Mouse (Mus musculus) midbrain, embryonic 14.5 days (tissue): ENCODE data around the gene Ifnk. TPM values are rescaled to one million over a fixed set of nuclear protein-coding genes. Genes with fewer than 3 reads are reported as not detected.

Experiments used
- ATAC-seq: fragments of 200-750 bp; cut with Nextera tagmentation; 2 replicates; pipeline ENCODE4 v1.8.0; 2017; ENCODE audit warnings: moderate number of reproducible peaks, moderate library complexity; ENCODE audit not compliant: low FRiP score, low TSS enrichment
- DNase-seq: peaks from one replicate; pipeline ENCODE4 v3.0.0-alpha.2; 2015
- H3K27ac ChIP-seq: fragments of 300-500 bp; sonication (generic); replicated peaks from 2 replicates; pipeline ENCODE4 v1.5.1; 2014; ENCODE audit warnings: mild to moderate bottlenecking, low read depth, low read length, moderate library complexity
- H3K27me3 ChIP-seq: fragments of 300-500 bp; sonication (generic); 2 replicates; pipeline ENCODE4 v1.6.1; 2014; ENCODE audit warnings: low read length, control low read depth, mixed read lengths; ENCODE audit not compliant: control insufficient read depth, insufficient read depth
- H3K36me3 ChIP-seq: fragments of 300-500 bp; sonication (generic); 2 replicates; pipeline ENCODE4 v1.6.1; 2014; ENCODE audit warnings: low read length, control low read depth; ENCODE audit not compliant: control insufficient read depth, insufficient read depth
- H3K4me1 ChIP-seq: fragments of 300-500 bp; sonication (generic); 2 replicates; pipeline ENCODE4 v1.6.1; 2014; ENCODE audit warnings: mild to moderate bottlenecking, antibody characterized with exemption, low read length, control low read depth; ENCODE audit not compliant: control insufficient read depth, insufficient read depth
- H3K4me2 ChIP-seq: fragments of 300-500 bp; sonication (generic); 2 replicates; pipeline ENCODE4 v1.6.1; 2014; ENCODE audit warnings: mild to moderate bottlenecking, low read length, moderate library complexity
- H3K4me3 ChIP-seq: fragments of 300-500 bp; sonication (generic); replicated peaks from 2 replicates; pipeline ENCODE4 v1.5.1; 2014; ENCODE audit warnings: low read depth, low read length
- H3K9ac ChIP-seq: fragments of 300-500 bp; sonication (generic); replicated peaks from 2 replicates; pipeline ENCODE4 v1.6.1; 2014; ENCODE audit warnings: mild to moderate bottlenecking, low read length, moderate library complexity
- H3K9me3 ChIP-seq: fragments of 300-500 bp; sonication (generic); 2 replicates; pipeline ENCODE4 v1.6.1; 2016; ENCODE audit warnings: low read length, control low read depth, mixed read lengths; ENCODE audit not compliant: control insufficient read depth
- WGBS: fragments of 180-500 bp; shearing (Covaris S2); extraction: QIAGEN DNeasy Blood & Tissue Kit; methylation state at CpG from one replicate; pipeline ENCODE4 v1.1.7; 2014; 5-methylcytosine and 5-hydroxymethylcytosine counted together
- polyA plus RNA-seq: library from polyadenylated mRNA; unstranded; fragments of >200 nt; fragmentation: Nextera tagmentation; extraction: Ambion mirVana; gene quantifications from 2 replicates; pipeline ENCODE4 v1.2.1, GENCODE M21; 2014

The Ifnk gene
- polyA plus RNA-seq, 1 experiment from 2014 or later = not detected

DNA sequence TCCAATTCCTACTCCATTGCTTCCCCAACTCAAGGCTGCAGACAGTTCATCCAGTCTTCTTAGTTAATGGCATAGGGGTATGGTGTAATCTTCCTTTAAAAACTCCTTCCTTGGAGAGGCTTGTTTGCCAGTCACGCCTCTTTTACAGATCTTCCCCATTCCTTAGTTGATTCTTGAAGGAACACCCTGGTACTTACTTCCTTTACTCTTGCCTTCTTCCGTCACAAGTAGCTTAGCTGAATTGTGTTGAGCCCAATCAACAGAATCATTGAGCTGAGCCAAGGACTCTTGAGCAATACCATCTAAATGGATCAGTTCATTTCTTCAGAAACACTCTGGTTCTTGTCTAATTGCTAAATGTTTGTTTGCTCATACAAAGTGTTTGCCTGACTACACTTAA is 13.4 kb downstream of the Ifnk start:
- WGBS = 85% methylated on average over 2 of the region's 2 CpGs
- no peak for ATAC-seq
- Histone ChIP-seq H3K27ac (no peak overlapping the region), H3K4me1 (0 out of 2 replicates have a peak, but pooled peaks cover 3% of the 10 kb centered on the region), H3K9me3 (no peaks in the 10 kb centered on the region), H3K36me3 (no peaks in the 10 kb centered on the region), H3K27me3 (no peaks in the 10 kb centered on the region), H3K9ac (no peak overlapping the region), H3K4me3 (no peak overlapping the region), H3K4me2 (no peak overlapping the region)
- no peak for DNase-seq

DNA sequence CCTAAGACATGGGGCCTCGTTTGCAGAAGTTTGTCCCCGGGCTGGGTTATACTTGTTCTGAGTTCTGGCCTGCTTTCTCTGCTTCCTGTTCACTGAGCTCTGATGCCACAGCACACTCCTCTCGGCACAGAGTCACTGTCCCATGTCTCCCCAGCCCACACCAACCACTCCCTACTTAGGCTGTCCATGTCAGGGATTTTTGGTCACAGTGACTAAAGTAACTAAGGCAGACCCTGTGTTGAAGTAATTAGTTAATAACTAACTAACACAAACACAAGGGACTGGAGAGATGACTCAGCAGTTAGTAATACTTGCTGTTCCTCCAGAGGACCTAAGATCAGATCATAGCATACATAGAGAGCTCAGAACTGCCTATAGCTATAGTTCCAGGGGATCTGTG is 14.1 kb downstream of the Ifnk start:
- DNase-seq (no peak), ATAC-seq (no peak)
- 0 out of 2 replicates have a peak, but pooled peaks cover 3% of the 10 kb centered on the region for H3K4me1 ChIP-seq
- no peak overlapping the region for H3K4me3 ChIP-seq
- no peak overlapping the region for H3K27ac ChIP-seq
- no peaks in the 10 kb centered on the region for H3K9me3 ChIP-seq
- no peak overlapping the region for H3K9ac ChIP-seq
- H3K4me2 ChIP-seq = no peak overlapping the region
- H3K36me3 ChIP-seq = no peaks in the 10 kb centered on the region
- H3K27me3 ChIP-seq = no peaks in the 10 kb centered on the region
- WGBS = 86% methylated on average over 3 of the region's 3 CpGs

DNA sequence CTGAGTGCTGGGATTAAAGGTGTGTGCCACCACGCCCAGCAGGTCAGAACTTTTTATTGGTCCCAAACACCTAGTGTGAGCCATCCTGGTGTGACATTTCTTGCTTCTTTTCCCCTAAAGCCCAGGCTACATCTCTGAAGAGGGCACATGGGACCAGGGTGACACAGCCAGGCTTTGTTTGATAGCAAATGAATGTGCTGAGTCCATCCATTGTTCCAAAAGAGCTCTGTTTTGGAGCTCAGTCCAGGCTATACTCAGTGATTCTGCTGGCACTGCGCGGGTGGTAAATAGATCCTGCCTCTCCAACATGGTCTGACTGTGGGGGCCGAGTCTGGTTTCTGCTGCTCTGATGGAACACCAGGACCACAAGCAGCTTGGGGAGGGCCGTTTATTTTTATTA is 16.0 kb downstream of the Ifnk start:
- DNase-seq = no peak

DNA sequence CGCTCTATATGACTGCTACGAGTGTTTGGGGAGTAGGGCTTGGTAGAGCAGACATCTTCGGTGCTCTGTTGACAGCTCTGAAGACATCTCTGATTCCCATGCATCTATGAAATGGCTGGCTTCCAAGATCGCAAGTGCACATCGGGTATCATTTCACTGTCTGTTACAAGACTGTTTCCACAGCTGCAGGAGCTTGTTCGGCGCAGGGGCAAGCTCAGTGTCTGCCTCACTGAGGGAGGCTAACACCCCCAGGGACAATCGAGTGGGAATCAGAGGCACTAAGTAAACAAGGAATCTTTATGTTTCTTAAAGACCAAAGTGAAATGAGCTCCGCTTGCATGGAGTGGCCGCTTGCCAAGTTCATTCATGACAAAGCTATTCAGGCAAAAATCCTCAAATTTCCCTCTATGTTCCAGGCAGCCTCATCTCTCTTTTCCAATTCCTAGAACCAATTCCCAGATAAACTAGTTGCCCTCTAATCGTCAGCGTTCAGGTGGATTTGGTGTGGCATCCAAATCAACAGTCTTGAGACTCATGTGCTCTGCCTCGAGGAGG is 17.8 kb downstream of the Ifnk start:
- DNase-seq = peak; percentile 37
- Histone ChIP-seq H3K4me1 (0 out of 2 replicates have a peak, but pooled peaks cover 3% of the 10 kb centered on the region), H3K36me3 (no peaks in the 10 kb centered on the region), H3K27ac (no peak overlapping the region), H3K27me3 (no peaks in the 10 kb centered on the region), H3K4me3 (no peak overlapping the region), H3K4me2 (no peak overlapping the region), H3K9me3 (no peaks in the 10 kb centered on the region), H3K9ac (no peak overlapping the region)
- WGBS = 75% methylated on average over 13 of the region's 13 CpGs
- no peak for ATAC-seq

More for the DNA sequence above, 16.0 kb downstream of the Ifnk start:
- H3K4me3 ChIP-seq = no peak overlapping the region
- no peak overlapping the region for H3K9ac ChIP-seq
- no peaks in the 10 kb centered on the region for H3K9me3 ChIP-seq
- H3K4me2 ChIP-seq = no peak overlapping the region
- H3K4me1 ChIP-seq = 0 out of 2 replicates have a peak, but pooled peaks cover 3% of the 10 kb centered on the region
- H3K27ac ChIP-seq = no peak overlapping the region
- no peak for ATAC-seq
- H3K36me3 ChIP-seq = no peaks in the 10 kb centered on the region
- WGBS = 89% methylated on average over 5 of the region's 5 CpGs
- H3K27me3 ChIP-seq = no peaks in the 10 kb centered on the region

DNA sequence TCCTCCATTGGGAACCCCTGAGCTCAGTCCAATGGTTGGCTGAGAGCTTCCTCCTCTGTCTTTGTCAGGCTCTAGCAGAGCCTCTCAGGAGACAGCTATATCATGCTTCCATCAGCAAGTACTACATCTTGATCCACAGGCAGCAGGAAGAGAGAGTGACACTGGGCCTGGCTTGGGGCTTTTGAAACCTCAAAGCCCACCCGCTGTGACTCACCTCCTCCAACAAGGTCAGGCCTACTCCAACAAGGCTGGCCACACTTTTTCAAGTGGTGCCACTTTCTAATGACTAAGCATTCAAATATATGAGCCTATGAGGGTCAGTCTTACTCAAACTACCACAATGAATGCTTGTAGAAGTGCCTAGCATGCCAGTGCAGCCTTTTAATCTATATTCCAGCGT is 20.6 kb downstream of the Ifnk start:
- no peaks in the 10 kb centered on the region for H3K9me3 ChIP-seq
- no peak overlapping the region for H3K4me3 ChIP-seq
- no peaks in the 10 kb centered on the region for H3K36me3 ChIP-seq
- no peak for DNase-seq
- H3K4me2 ChIP-seq = no peak overlapping the region
- no peak overlapping the region for H3K27ac ChIP-seq
- 0 out of 2 replicates have a peak, but pooled peaks cover 3% of the 10 kb centered on the region for H3K4me1 ChIP-seq
- no peak for ATAC-seq
- H3K27me3 ChIP-seq = no peaks in the 10 kb centered on the region
- WGBS = 90% methylated on average over 2 of the region's 2 CpGs
- no peak overlapping the region for H3K9ac ChIP-seq

DNA sequence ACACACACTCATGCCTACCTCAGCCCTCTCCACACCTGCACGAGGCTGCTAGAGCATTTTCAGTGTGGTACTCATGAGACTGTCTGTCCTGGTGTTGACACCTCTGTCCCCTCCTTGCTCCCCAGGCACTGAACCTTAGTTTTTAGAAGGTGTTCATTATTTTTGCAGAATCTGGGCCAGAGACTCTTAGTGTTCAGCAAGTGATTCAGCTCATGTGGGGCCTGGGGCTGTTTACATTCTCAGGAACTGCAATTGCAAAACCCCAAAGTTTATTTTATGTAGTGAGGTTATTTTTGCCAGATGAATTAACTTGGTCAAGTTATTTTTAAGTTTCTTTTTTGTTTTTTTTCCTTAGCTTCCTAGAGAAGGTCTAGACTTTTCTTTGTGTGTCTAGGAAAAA is 21.7 kb downstream of the Ifnk start:
- DNase-seq = no peak
- Histone ChIP-seq H3K4me2 (no peak overlapping the region), H3K9ac (no peak overlapping the region), H3K36me3 (no peaks in the 10 kb centered on the region), H3K9me3 (no peaks in the 10 kb centered on the region), H3K4me3 (no peak overlapping the region), H3K27me3 (no peaks in the 10 kb centered on the region), H3K27ac (no peak overlapping the region), H3K4me1 (0 out of 2 replicates have a peak, but pooled peaks cover 3% of the 10 kb centered on the region)
- WGBS = 76% methylated on average over 1 of the region's 1 CpGs
- ATAC-seq = no peak

DNA sequence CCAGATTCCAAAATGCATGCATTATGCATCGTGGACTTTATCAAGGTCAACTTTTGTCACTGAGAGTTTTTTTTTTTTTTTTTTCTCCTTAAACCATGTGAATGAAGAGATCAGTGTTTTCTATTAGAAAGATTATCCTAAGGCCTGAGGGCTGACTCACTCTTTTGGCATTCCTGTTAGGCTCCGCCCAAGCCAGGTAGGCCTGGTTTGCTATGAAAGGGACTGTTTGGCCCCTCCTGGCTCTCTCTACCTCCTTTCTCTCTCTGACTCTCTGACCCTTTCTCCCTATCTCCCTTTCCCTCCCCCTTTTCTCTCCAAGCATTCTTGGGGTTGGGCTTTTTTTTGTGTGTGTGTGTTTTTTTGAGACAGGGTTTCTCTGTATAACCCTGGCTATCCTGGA is 23.7 kb downstream of the Ifnk start:
- H3K36me3 ChIP-seq = no peaks in the 10 kb centered on the region
- H3K9me3 ChIP-seq = no peaks in the 10 kb centered on the region
- WGBS = 95% methylated on average over 2 of the region's 2 CpGs
- H3K27me3 ChIP-seq = no peaks in the 10 kb centered on the region
- H3K4me1 ChIP-seq = no peaks in the 10 kb centered on the region
- H3K4me2 ChIP-seq = no peak overlapping the region
- no peak overlapping the region for H3K27ac ChIP-seq
- ATAC-seq (no peak), DNase-seq (no peak)
- no peak overlapping the region for H3K9ac ChIP-seq
- no peak overlapping the region for H3K4me3 ChIP-seq

DNA sequence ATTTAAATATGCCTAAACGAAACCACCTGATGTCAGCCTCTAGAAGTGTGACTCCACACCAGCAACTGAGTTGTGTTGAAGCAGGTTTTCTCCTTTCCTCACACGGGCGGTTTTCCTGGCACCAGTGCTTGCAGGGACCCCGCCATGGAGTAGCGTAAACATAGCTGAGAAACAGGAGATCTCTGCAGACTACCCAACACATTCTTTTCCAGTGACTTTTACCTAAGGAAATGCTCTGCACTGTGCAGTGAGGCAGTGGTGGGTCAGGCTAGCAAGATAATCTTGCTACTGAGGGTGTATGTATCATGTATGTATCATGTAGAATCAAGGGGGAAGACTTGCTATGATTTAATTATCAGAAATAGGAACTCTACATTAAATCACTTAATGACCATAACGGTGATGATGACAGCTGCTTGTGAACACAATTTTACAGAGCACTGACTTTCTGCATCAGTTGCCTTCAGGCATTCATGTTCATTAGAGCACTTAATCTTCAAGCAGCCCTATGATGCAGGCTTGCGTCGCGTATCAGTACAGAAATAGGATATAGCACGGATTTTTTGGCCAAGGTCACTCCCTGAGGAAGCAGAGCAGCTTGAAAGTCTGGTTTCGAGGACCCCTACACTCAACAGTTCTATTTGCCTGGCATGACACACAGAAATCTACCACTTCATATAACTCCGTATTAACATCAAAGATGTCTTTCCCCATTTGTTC is 26.2 kb downstream of the Ifnk start:
- Histone ChIP-seq H3K9me3 (no peaks in the 10 kb centered on the region), H3K36me3 (no peaks in the 10 kb centered on the region), H3K9ac (no peak overlapping the region), H3K4me3 (no peak overlapping the region), H3K4me2 (no peak overlapping the region), H3K4me1 (no peaks in the 10 kb centered on the region), H3K27me3 (no peaks in the 10 kb centered on the region), H3K27ac (no peak overlapping the region)
- 69% methylated on average over 12 of the region's 12 CpGs for WGBS
- peak; percentile 19 for DNase-seq
- no peak for ATAC-seq
